In genomic region chr2:71981896-71982295, GRCm38 (mm10) we compare ENCODE assay signal across 9 mouse cellular contexts. TPM values are rescaled to one million over a fixed set of nuclear protein-coding genes. Genes with fewer than 3 reads are reported as not detected.
DNase-seq lines count a peak whose midpoint lies in the region; ATAC-seq lines count a peak whose summit lies in the region.
"Had no signal": no experiment of that assay in that cellular context is flagged by ENCODE, and none has a peak within 500 bp of the region (broad histone marks: within the 10 kb centered on the region; RNA-seq: fewer than 3 reads in every experiment).

No protein-coding gene starts in this region.

- H3K27ac ChIP-seq in kidney, embryonic 16.5 days (ENCODE audit: low read length) = no peak overlapping the region
- H3K27ac ChIP-seq in hindbrain, embryonic 12.5 days = no peak overlapping the region
- no peak overlapping the region for H3K27ac ChIP-seq in midbrain, embryonic 14.5 days (replicated peaks; ENCODE audit: low read depth, low read length)

- WGBS in kidney, embryonic 16.5 days = 57% methylated on average over 6 of the region's 6 CpGs
- WGBS in hindbrain, embryonic 12.5 days = 74% methylated on average over 6 of the region's 6 CpGs
- WGBS in midbrain, embryonic 14.5 days = 65% methylated on average over 6 of the region's 6 CpGs

- DNase-seq in adrenal gland, adult 2 months = peak; percentile 44
- DNase-seq in adrenal gland, postnatal 14 days = no peak
- DNase-seq in kidney, adult 11 months = no peak
- no peak for DNase-seq in midbrain, embryonic 14.5 days
- no peak for DNase-seq in thymus, postnatal 14 days
- no peak for DNase-seq in gastrocnemius, postnatal 25 days

- H3K9ac ChIP-seq in kidney, embryonic 16.5 days (replicated peaks; ENCODE audit: low read length) = no peak overlapping the region; the same call in 1 of the 2 replicates
- no peak overlapping the region for H3K9ac ChIP-seq in hindbrain, embryonic 12.5 days
- H3K9ac ChIP-seq in midbrain, embryonic 14.5 days (replicated peaks; ENCODE audit: low read length) = peak overlapping the region; percentile 64; the same call in 1 of the 2 replicates

- no peak for ATAC-seq in kidney, embryonic 16.5 days (ENCODE audit: low FRiP score, low TSS enrichment)
- ATAC-seq in hindbrain, embryonic 12.5 days (ENCODE audit: low FRiP score) = no peak
- no peak for ATAC-seq in midbrain, embryonic 14.5 days (ENCODE audit: low FRiP score, low TSS enrichment)
- ATAC-seq: Patski had no signal

- peak overlapping the region; percentile 69 for H3K4me3 ChIP-seq in kidney, embryonic 16.5 days (ENCODE audit: low read length)
- peak overlapping the region; percentile 59 for H3K4me3 ChIP-seq in hindbrain, embryonic 12.5 days
- peak overlapping the region; percentile 46 for H3K4me3 ChIP-seq in midbrain, embryonic 14.5 days (replicated peaks; ENCODE audit: low read depth, low read length)

- H3K4me1 ChIP-seq in kidney, embryonic 16.5 days (ENCODE audit: insufficient read depth, low read length) = peaks cover 15% of the 10 kb centered on the region; the same call in 1 of the 2 replicates
- H3K4me1 ChIP-seq in hindbrain, embryonic 12.5 days = peaks cover 13% of the 10 kb centered on the region
- no peaks in the 10 kb centered on the region; the same call in 1 of the 2 replicates for H3K4me1 ChIP-seq in midbrain, embryonic 14.5 days (ENCODE audit: control insufficient read depth, insufficient read depth, low read length)

- no peaks in the 10 kb centered on the region for H3K36me3 ChIP-seq in kidney, embryonic 16.5 days (ENCODE audit: insufficient read depth, low read length)
- H3K36me3 ChIP-seq in hindbrain, embryonic 12.5 days = no peaks in the 10 kb centered on the region
- H3K36me3 ChIP-seq in midbrain, embryonic 14.5 days (ENCODE audit: control insufficient read depth, insufficient read depth, low read length) = no peaks in the 10 kb centered on the region

- peaks cover 10% of the 10 kb centered on the region; the same call in 1 of the 2 replicates for H3K27me3 ChIP-seq in kidney, embryonic 16.5 days (ENCODE audit: insufficient read depth, low read length)
- peaks cover 29% of the 10 kb centered on the region for H3K27me3 ChIP-seq in hindbrain, embryonic 12.5 days
- no peaks in the 10 kb centered on the region for H3K27me3 ChIP-seq in midbrain, embryonic 14.5 days (ENCODE audit: control insufficient read depth, insufficient read depth, low read length)

- H3K4me2 ChIP-seq in kidney, embryonic 16.5 days (replicated peaks; ENCODE audit: low read depth, low read length) = peak overlapping the region; percentile 100
- peak overlapping the region; percentile 98 for H3K4me2 ChIP-seq in hindbrain, embryonic 12.5 days (replicated peaks)
- H3K4me2 ChIP-seq in midbrain, embryonic 14.5 days (ENCODE audit: low read length) = peak overlapping the region; percentile 92

- no peaks in the 10 kb centered on the region for H3K9me3 ChIP-seq in kidney, embryonic 16.5 days (ENCODE audit: low read length)
- H3K9me3 ChIP-seq in hindbrain, embryonic 12.5 days (replicated peaks) = no peaks in the 10 kb centered on the region
- H3K9me3 ChIP-seq in midbrain, embryonic 14.5 days (ENCODE audit: control insufficient read depth, low read length) = no peaks in the 10 kb centered on the region

RNA-seq across cellular contexts. Expression of gene Rapgef4, which starts 0.9 kb away (rescaled TPM):
- 100 to 1,000 TPM; 109 to 271 TPM for total RNA-seq in adrenal gland, adult 2 months (2021)
- 81.1 and 137 TPM in 2 replicates for polyA plus RNA-seq in adrenal gland, adult 2 months (2012; rRNA removed)
- total RNA-seq in adrenal gland, postnatal 14 days (2021) = 192 and 214 TPM in 2 replicates
- 6.9 and 9.2 TPM in 2 replicates for polyA plus RNA-seq in kidney, embryonic 16.5 days (2015; fragmentation: Nextera tagmentation; extraction: Ambion mirVana)
- polyA plus RNA-seq in hindbrain, embryonic 12.5 days (2016; fragmentation: Nextera tagmentation; extraction: Ambion mirVana) = 4.9 and 5.6 TPM in 2 replicates
- polyA plus RNA-seq in midbrain, embryonic 14.5 days (2014; fragmentation: Nextera tagmentation; extraction: Ambion mirVana) = 18.3 and 25.6 TPM in 2 replicates
- 1 to 10 TPM; 1.8 to 2.3 TPM for total RNA-seq in gastrocnemius, postnatal 25 days (2021)
